Mouse (Mus musculus): ENCODE measurements around the gene Lad1.

DNA sequence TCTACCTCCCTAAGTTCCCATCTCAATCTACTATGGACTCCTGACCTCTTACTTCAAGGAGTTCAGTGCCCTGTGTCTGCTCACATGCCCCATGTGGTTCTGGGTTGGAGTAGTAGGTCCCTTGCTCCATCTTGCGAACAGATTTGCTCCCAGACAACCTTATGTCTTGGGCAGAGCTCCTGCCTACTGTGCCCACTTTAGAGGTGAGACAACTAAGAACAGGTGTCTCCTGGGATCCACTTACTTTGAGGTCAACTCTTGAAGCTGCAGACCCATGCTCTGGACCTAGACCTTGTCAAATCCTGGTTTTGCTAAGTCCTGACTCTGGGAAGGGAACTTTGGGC lies 36.9 kb downstream of the Lad1 start:
- TF ChIP-seq POLR2A (IDR thresholded peaks at IDR 0.05; ENCODE audit: low read depth, low read length) (no peak), CTCF (IDR thresholded peaks at IDR 0.05; ENCODE audit: borderline replicate concordance, insufficient read depth, low read length) (no peak)
